Mouse (Mus musculus) hindbrain, embryonic 12.5 days (tissue): Measurements from ENCODE around the gene Ppp1r14c. TPM values are rescaled to one million over a fixed set of nuclear protein-coding genes. Genes with fewer than 3 reads are reported as not detected.

Experiments used
- ATAC-seq: fragments of 200-750 bp; cut with Nextera tagmentation; 2 replicates; pipeline ENCODE4 v1.8.0; 2017; ENCODE audit warnings: moderate TSS enrichment; ENCODE audit not compliant: low FRiP score
- H3K27ac ChIP-seq: fragments of 300-500 bp; sonication (generic); 2 replicates; pipeline ENCODE4 v1.5.1; 2016; ENCODE audit warnings: mild to moderate bottlenecking
- H3K27me3 ChIP-seq: fragments of 300-500 bp; sonication (generic); 2 replicates; pipeline ENCODE4 v1.6.1; 2016; ENCODE audit warnings: mild to moderate bottlenecking
- H3K36me3 ChIP-seq: fragments of 300-500 bp; sonication (generic); 2 replicates; pipeline ENCODE4 v1.6.1; 2016; ENCODE audit warnings: mild to moderate bottlenecking
- H3K4me1 ChIP-seq: fragments of 300-500 bp; sonication (generic); 2 replicates; pipeline ENCODE4 v1.6.1; 2016
- H3K4me2 ChIP-seq: fragments of 300-500 bp; sonication (generic); replicated peaks from 2 replicates; pipeline ENCODE4 v1.6.1; 2016; ENCODE audit warnings: mild to moderate bottlenecking
- H3K4me3 ChIP-seq: fragments of 300-500 bp; sonication (generic); 2 replicates; pipeline ENCODE4 v1.5.1; 2016; ENCODE audit warnings: mild to moderate bottlenecking
- H3K9ac ChIP-seq: fragments of 300-500 bp; sonication (generic); 2 replicates; pipeline ENCODE4 v1.6.1; 2016; ENCODE audit warnings: mild to moderate bottlenecking, moderate library complexity
- H3K9me3 ChIP-seq: fragments of 300-500 bp; sonication (generic); replicated peaks from 2 replicates; pipeline ENCODE4 v1.6.1; 2016; ENCODE audit warnings: mild to moderate bottlenecking
- WGBS: fragments of 180-500 bp; shearing (Covaris S2); methylation state at CpG from one replicate; pipeline ENCODE4 v1.1.7; 2016; 5-methylcytosine and 5-hydroxymethylcytosine counted together
- polyA plus RNA-seq: library from polyadenylated mRNA; unstranded; fragments of >200 nt; fragmentation: Nextera tagmentation; extraction: Ambion mirVana; gene quantifications from 2 replicates; pipeline ENCODE4 v1.2.1, GENCODE M21; 2016

Gene Ppp1r14c
- polyA plus RNA-seq, 1 experiment from 2014 or later, result 20.0 TPM

GRCm38 (mm10) chr10:3383176-3383575, 17.3 kb downstream of the Ppp1r14c start:
- WGBS, result 54% methylated on average over 3 of the region's 3 CpGs

GRCm38 (mm10) chr10:3392251-3392650, 26.4 kb downstream of the Ppp1r14c start:
- H3K27ac ChIP-seq, result no peak overlapping the region
- no peak for ATAC-seq
- H3K36me3 ChIP-seq, result no peaks in the 10 kb centered on the region
- no peaks in the 10 kb centered on the region for H3K9me3 ChIP-seq
- no peak overlapping the region for H3K9ac ChIP-seq
- WGBS, result 93% methylated on average over 4 of the region's 4 CpGs
- H3K4me2 ChIP-seq, result no peak overlapping the region
- no peak overlapping the region for H3K4me3 ChIP-seq
- no peaks in the 10 kb centered on the region for H3K27me3 ChIP-seq
- H3K4me1 ChIP-seq, result no peaks in the 10 kb centered on the region

More at GRCm38 (mm10) chr10:3383176-3383575, 17.3 kb downstream of the Ppp1r14c start:
- Histone ChIP-seq H3K27ac (no peak overlapping the region), H3K27me3 (no peaks in the 10 kb centered on the region), H3K9me3 (no peaks in the 10 kb centered on the region), H3K36me3 (no peaks in the 10 kb centered on the region), H3K4me2 (no peak overlapping the region), H3K4me3 (no peak overlapping the region), H3K4me1 (no peaks in the 10 kb centered on the region), H3K9ac (no peak overlapping the region)
- ATAC-seq, result no peak

- WGBS, result 88% methylated on average over 4 of the region's 4 CpGs
These were observed 27.7 kb downstream of the Ppp1r14c start for GRCm38 (mm10) chr10:3393548-3393947.

GRCm38 (mm10) chr10:3394193-3394592, 28.3 kb downstream of the Ppp1r14c start:
- WGBS, result 49% methylated on average over 5 of the region's 5 CpGs
- H3K27ac ChIP-seq, result no peak overlapping the region
- ATAC-seq, result 0 out of 2 replicates have a peak, but pooled peaks have one; percentile 53

More at GRCm38 (mm10) chr10:3393548-3393947, 27.7 kb downstream of the Ppp1r14c start:
- no peaks in the 10 kb centered on the region for H3K9me3 ChIP-seq
- H3K4me3 ChIP-seq, result no peak overlapping the region
- no peak overlapping the region for H3K9ac ChIP-seq
- H3K27me3 ChIP-seq, result no peaks in the 10 kb centered on the region
- ATAC-seq, result no peak
- H3K4me1 ChIP-seq, result no peaks in the 10 kb centered on the region
- H3K4me2 ChIP-seq, result no peak overlapping the region
- no peak overlapping the region for H3K27ac ChIP-seq
- H3K36me3 ChIP-seq, result no peaks in the 10 kb centered on the region

GRCm38 (mm10) chr10:3394671-3395288, 28.9 kb downstream of the Ppp1r14c start:
- Histone ChIP-seq H3K9ac (no peak overlapping the region), H3K4me2 (no peak overlapping the region), H3K9me3 (no peaks in the 10 kb centered on the region), H3K27ac (peak overlapping the region; percentile 23; the same call in 1 of the 2 replicates), H3K4me3 (no peak overlapping the region), H3K27me3 (no peaks in the 10 kb centered on the region), H3K4me1 (no peaks in the 10 kb centered on the region), H3K36me3 (no peaks in the 10 kb centered on the region)
- ATAC-seq, result 0 out of 2 replicates have a peak, but pooled peaks have one; percentile 26
- WGBS, result 75% methylated on average over 4 of the region's 4 CpGs

More at GRCm38 (mm10) chr10:3394193-3394592, 28.3 kb downstream of the Ppp1r14c start:
- H3K4me2 ChIP-seq, result no peak overlapping the region
- no peaks in the 10 kb centered on the region for H3K4me1 ChIP-seq
- no peaks in the 10 kb centered on the region for H3K9me3 ChIP-seq
- H3K4me3 ChIP-seq, result no peak overlapping the region
- no peak overlapping the region for H3K9ac ChIP-seq
- no peaks in the 10 kb centered on the region for H3K27me3 ChIP-seq
- no peaks in the 10 kb centered on the region for H3K36me3 ChIP-seq

- 0 out of 2 replicates have a peak, but pooled peaks have one; percentile 5 for ATAC-seq
- Histone ChIP-seq H3K4me3 (no peak overlapping the region), H3K9ac (no peak overlapping the region), H3K4me2 (no peak overlapping the region), H3K4me1 (no peaks in the 10 kb centered on the region), H3K27ac (no peak overlapping the region), H3K9me3 (no peaks in the 10 kb centered on the region), H3K36me3 (no peaks in the 10 kb centered on the region), H3K27me3 (no peaks in the 10 kb centered on the region)
- 85% methylated on average over 12 of the region's 12 CpGs for WGBS
These were observed 29.6 kb downstream of the Ppp1r14c start for GRCm38 (mm10) chr10:3395341-3395931.

- H3K9ac ChIP-seq, result no peak overlapping the region
- no peaks in the 10 kb centered on the region for H3K4me1 ChIP-seq
- WGBS, result 74% methylated on average over 10 of the region's 10 CpGs
- ATAC-seq, result no peak
- H3K36me3 ChIP-seq, result no peaks in the 10 kb centered on the region
- H3K4me3 ChIP-seq, result no peak overlapping the region
- 0 out of 2 replicates have a peak, but pooled peaks cover 2% of the 10 kb centered on the region for H3K9me3 ChIP-seq
- no peak overlapping the region for H3K27ac ChIP-seq
- H3K4me2 ChIP-seq, result no peak overlapping the region
- no peaks in the 10 kb centered on the region for H3K27me3 ChIP-seq
These were observed 30.3 kb downstream of the Ppp1r14c start for GRCm38 (mm10) chr10:3396008-3396795.

- Histone ChIP-seq H3K27me3 (no peaks in the 10 kb centered on the region), H3K9me3 (0 out of 2 replicates have a peak, but pooled peaks cover 3% of the 10 kb centered on the region), H3K9ac (no peak overlapping the region), H3K36me3 (no peaks in the 10 kb centered on the region), H3K27ac (no peak overlapping the region), H3K4me2 (no peak overlapping the region), H3K4me1 (no peaks in the 10 kb centered on the region), H3K4me3 (no peak overlapping the region)
- 83% methylated on average over 3 of the region's 3 CpGs for WGBS
- no peak for ATAC-seq
These were observed 31.5 kb downstream of the Ppp1r14c start for GRCm38 (mm10) chr10:3397406-3397805.

- whole genome bisulfite sequencing, result 88% methylated on average over 5 of the region's 5 CpGs
- ATAC-seq, result no peak
- Histone ChIP-seq H3K4me2 (no peak overlapping the region), H3K27ac (no peak overlapping the region), H3K4me1 (no peaks in the 10 kb centered on the region), H3K9me3 (0 out of 2 replicates have a peak, but pooled peaks cover 3% of the 10 kb centered on the region), H3K9ac (no peak overlapping the region), H3K4me3 (no peak overlapping the region), H3K27me3 (no peaks in the 10 kb centered on the region), H3K36me3 (no peaks in the 10 kb centered on the region)
These were observed 32.2 kb downstream of the Ppp1r14c start for GRCm38 (mm10) chr10:3398051-3398450.

GRCm38 (mm10) chr10:3402284-3402683, 36.4 kb downstream of the Ppp1r14c start:
- Histone ChIP-seq H3K27ac (no peak overlapping the region), H3K4me1 (no peaks in the 10 kb centered on the region), H3K4me2 (no peak overlapping the region), H3K9me3 (0 out of 2 replicates have a peak, but pooled peaks cover 3% of the 10 kb centered on the region), H3K9ac (no peak overlapping the region), H3K4me3 (no peak overlapping the region), H3K36me3 (no peaks in the 10 kb centered on the region), H3K27me3 (no peaks in the 10 kb centered on the region)
- ATAC-seq, result no peak
- WGBS, result 67% methylated on average over 5 of the region's 5 CpGs

GRCm38 (mm10) chr10:3403416-3404137, 37.7 kb downstream of the Ppp1r14c start:
- Histone ChIP-seq H3K4me2 (no peak overlapping the region), H3K9ac (no peak overlapping the region), H3K4me3 (no peak overlapping the region), H3K9me3 (0 out of 2 replicates have a peak, but pooled peaks cover 3% of the 10 kb centered on the region), H3K4me1 (peaks cover 3% of the 10 kb centered on the region; the same call in 1 of the 2 replicates), H3K36me3 (no peaks in the 10 kb centered on the region), H3K27ac (no peak overlapping the region), H3K27me3 (no peaks in the 10 kb centered on the region)
- 82% methylated on average over 7 of the region's 7 CpGs for WGBS
- ATAC-seq, result no peak
